Mouse (Mus musculus) erythroblast, embryonic 14.5 days (primary cell): ENCODE results near the gene Abca3.

Experiments
- GATA1 ChIP-seq: IDR thresholded peaks from 2 replicates; pipeline ENCODE4 v1.6.1; 2012; ENCODE audit warnings: low read length, inconsistent platforms, mixed read lengths
- TAL1 ChIP-seq: IDR thresholded peaks from 3 replicates; pipeline ENCODE4 v1.6.1; 2012; ENCODE audit warnings: low read length, inconsistent platforms, mixed read lengths

DNA sequence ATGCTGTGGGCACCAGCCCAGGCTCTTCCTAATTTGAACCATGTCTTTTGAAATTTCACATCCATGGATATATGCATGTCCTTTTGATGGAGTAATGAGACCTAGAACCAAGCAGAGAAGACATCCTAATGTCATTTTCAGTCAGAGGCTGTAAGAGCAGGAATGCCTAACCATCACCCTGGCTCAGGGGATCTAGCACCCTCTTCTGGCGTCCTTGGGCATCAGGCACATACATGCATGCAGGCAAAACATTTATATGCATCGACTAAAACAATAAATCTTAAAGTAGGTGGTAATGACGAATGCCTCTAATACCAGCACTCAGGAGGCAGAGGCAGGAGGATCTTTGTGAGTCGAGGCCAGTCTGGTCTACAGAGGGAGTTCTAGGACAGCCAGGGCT, 44.2 kb upstream of the Abca3 start:
- TF ChIP-seq TAL1 (no peak), GATA1 (no peak)
